Mouse (Mus musculus) megakaryocyte, adult 5-6 weeks (primary cell): ENCODE measurements around the gene Hoxb5. TPM values are rescaled to one million over a fixed set of nuclear protein-coding genes. Genes with fewer than 3 reads are reported as not detected.

Experiments used
- ATAC-seq: 2 replicates; pipeline ENCODE4 v1.8.0; 2016; ENCODE audit warnings: mild to moderate bottlenecking, inconsistent platforms; ENCODE audit not compliant: poor library complexity, severe bottlenecking
- total RNA-seq, 2 experiments: library from RNA; stranded (forward) in 1 of 2; stranded (reverse) in 1 of 2; fragments of 153-499, 151-499 nt in 1 of 2; fragments of 221-1000, 200-1000 nt in 1 of 2; gene quantifications; 2 replicates each; pipeline versions ENCODE4 v1.2.3 to v1.2.4; 2015 to 2017

Gene Hoxb5
- total RNA-seq, 2 experiments from 2014 or later = not detected

- no peak for ATAC-seq
Measured at GRCm38 (mm10) chr11:96271541-96272011, 31.6 kb upstream of the Hoxb5 start.

DNA sequence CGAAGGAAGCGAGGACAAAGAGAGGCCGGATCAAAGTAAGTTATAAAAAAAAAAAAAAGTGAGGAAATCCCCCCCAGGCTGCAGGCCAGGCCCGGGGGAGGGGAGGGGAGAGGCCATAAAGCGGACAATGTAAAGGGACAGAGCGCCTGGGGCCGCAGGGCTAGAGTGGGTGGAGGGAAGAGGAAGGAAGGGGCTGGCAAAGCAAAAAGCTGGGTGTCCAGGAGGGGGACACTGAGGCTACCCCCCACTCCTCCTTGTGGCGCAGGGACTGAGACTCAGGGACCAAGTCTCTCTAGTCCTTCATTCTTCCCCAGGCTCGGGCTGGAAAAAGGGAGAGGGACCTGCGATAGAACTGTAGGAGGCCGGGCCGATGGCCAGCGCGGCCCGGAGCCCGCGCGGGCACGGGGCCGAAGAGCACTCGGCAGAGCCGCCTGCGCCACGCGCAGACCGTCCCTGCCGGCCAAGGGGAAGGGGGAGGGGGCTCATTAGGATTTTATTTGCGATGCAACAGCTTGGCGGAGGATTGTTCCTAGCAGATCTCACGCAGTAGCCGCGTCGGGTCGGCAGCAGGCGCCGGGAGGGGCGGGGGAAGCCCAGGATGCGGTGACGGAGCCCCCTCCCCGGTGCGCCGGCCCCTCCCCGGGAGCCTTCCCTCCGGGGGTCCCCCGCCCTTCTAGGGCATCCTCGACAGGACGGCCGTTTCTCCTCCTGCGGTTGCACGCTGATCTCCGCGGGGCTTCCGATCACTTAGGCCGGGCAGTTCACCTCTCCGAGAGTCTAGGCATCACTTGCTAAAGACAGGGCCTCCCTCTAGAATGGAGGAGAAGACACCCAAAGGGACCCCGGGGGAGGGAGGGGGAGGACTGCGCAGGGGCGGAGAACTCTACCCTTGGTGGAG, 30.9 kb upstream of the Hoxb5 start:
- ATAC-seq = no peak

DNA sequence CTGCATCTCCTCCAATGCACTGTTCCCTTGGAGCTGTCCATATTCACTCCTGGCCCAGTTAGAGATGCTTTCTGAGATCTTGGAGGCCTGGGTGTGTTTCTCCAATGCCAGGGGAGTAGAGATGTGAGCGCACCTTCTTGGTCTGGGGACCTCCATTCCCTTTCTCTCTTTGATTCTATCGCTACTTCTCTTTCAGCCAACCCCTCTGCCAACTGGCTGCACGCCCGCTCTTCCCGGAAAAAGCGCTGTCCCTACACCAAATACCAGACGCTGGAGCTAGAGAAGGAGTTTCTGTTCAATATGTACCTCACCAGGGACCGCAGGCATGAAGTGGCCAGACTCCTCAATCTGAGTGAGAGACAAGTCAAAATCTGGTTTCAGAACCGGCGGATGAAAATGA, 28.7 kb upstream of the Hoxb5 start:
- no peak for ATAC-seq

GRCm38 (mm10) chr11:96275896-96276295, 27.2 kb upstream of the Hoxb5 start:
- no peak for ATAC-seq

GRCm38 (mm10) chr11:96277151-96278044, 25.7 kb upstream of the Hoxb5 start:
- no peak for ATAC-seq

GRCm38 (mm10) chr11:96278324-96278723, 24.8 kb upstream of the Hoxb5 start:
- no peak for ATAC-seq

- ATAC-seq = peak; percentile 81
Measured at GRCm38 (mm10) chr11:96278773-96279172, 24.4 kb upstream of the Hoxb5 start.

DNA sequence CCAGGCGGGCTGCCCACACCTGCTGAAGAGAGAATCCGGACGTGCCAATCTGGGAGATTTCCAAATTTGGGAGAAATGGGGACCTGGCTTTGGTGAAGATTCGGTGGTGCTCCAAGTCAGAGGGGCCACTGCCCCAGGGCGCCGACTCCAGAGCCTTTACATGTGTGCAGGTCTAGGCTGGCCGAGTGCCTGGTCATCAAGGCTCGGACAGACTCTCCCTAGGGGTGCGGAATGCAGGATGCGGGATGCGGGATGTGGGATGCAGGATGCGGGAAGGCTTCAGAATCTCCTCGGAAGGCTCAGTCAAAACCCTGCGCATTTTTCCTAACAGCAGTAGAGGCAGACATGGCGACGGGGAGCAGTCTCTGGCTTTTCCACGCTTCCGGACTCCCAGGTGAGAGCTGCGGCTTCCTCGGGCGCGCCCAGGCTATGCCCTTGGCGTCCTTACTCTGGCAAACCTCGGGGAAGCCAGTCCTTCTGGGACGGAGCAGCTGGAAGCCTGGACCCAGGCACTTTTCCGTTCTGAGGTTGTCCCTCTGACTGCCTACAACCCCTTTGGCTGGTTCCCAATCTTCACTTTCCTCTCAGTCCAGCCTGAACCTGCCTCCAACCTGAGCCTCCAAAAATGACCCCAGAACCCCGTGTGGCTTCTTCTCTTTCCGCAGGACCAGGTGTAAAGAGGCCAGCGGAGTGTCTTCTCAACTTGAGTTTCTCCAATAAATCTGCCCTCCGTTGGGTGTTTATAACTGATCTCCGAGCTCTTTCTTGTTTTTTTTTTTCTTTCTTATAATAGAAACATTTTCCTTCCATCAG, 23.5 kb upstream of the Hoxb5 start:
- no peak for ATAC-seq

DNA sequence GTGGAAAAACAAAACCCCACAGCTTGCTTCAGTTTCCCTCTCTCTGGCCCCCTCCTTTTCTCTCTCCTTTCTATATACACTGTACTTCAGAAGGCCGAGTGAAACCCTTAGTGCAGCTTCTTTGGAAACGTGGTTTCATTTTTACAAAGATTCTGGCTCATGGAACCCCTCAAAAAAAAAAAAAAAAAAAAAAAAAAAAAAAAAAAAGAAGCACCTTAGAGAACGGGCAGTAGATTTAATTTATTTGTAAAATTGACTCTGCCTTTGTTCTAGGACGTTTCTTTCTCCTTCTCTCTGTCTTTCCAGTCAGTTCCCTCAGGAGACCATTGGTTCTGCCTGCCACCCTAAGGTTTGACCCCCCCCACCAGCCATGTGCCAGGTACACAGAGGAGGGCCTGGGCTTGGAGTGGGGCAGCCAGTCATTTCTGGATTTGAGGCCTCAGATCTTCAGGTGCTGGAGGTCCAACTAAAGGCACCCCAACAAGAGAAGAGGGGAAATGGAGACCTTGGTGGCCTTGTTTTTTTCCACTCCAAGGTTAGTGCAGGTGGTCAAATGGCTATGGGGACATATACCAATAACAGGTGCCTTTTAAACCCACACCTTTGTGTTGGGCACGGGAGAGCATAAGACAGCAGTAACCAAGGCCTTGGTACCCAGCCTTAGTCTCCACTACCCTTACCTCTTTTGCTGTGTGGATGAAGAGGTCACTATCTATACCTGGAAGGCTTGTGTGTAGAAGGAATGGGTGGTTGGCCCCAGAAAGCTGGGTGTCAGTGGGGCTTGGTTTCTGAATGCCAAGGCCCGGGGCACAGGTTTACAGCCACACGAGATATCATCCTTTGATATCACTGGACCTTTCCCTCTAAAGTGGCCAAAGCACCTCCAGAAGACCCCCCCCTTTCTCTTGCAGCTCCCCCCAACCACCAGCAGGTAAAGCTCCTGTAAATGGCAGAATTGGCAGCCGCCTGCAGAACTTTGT, 22.4 kb upstream of the Hoxb5 start:
- ATAC-seq = no peak

DNA sequence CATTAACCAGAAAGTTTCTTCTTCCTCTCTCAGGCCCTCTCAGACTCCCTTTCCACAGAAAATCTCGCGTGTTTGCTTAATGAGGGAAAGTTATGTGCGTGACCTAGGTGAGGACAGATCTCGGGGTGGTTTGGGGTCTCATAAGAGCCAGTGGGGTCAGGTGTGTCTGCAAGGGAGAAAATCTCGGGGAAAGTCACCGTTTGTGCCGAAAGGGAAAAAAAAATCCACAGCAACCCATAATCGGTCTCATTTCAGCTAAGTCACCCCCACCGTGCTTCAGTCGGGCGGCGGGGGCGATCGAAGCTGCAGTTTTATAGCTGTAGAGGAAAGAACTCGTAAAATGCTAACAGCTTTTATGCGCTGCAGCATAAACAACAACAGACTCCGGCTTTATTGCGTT, 21.7 kb upstream of the Hoxb5 start:
- ATAC-seq = no peak

DNA sequence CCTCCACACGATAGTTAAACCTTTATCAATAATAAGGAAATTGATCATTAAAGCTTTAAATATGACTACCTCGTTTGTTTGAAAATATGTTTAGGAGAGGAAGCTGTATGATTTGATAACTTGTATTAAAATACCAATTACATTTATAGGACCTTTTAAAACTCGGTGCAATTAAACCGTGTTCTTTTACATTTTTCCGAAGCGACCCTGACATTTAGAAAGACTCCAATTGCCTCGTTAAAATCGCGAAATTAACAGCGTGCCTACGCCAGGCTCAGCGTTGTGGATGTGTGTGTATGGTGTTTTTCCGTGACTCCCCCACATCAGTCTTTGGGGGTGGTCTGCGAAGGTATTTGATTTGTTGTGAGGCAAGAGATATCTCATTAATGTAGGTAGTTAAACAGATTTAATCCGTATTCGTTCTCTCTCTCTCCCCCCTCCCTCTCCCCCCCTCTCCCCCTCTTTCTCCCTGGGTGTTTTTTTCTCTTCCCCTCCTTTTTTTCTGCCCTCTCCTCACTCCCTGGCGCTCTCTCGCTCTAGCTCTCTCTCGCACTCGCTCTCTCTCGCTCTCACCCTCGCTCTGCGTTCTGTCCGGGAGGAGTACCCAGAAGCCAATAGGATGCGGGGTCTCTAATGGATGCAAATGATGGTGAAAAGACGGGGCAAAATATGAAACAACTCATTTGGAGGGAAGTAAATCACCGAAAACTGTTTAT, 21.1 kb upstream of the Hoxb5 start, which contains the start of gene Hoxb8:
Hoxb8 (plus strand) TSS at position 51 of the 716 bp plus-strand sequence.
- no peak for ATAC-seq

DNA sequence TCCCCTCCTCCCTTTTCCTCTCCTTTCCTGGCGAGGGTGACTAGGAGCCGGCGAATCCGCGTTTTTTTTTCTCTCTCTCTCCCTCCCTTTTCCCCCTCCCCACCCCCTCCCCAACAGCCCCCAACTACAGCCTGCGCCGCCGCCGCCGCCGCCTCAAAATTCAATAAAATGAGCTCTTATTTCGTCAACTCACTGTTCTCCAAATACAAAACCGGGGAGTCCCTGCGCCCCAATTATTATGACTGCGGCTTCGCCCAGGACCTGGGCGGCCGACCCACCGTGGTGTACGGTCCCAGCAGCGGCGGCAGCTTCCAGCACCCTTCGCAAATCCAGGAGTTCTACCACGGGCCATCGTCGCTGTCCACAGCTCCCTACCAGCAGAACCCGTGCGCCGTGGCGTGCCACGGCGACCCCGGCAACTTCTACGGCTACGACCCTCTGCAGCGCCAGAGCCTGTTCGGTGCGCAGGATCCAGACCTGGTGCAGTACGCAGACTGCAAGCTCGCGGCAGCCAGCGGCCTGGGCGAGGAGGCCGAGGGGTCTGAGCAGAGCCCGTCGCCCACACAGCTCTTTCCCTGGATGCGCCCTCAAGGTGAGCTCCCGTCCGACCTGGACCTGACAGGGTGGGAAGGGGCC, 20.2 kb upstream of the Hoxb5 start:
- ATAC-seq = no peak

GRCm38 (mm10) chr11:96284041-96284749, 18.9 kb upstream of the Hoxb5 start:
- no peak for ATAC-seq

- no peak for ATAC-seq
Measured at GRCm38 (mm10) chr11:96284774-96285734, 18.1 kb upstream of the Hoxb5 start.

GRCm38 (mm10) chr11:96285771-96286738, 17.1 kb upstream of the Hoxb5 start, which contains the start of gene Hoxb7:
Hoxb7 (plus strand) TSS chr11:96286623.
- no peak for ATAC-seq
